Mouse (Mus musculus) heart, embryonic 15.5 days (tissue): ENCODE results near the gene Xkr7. TPM values are rescaled to one million over a fixed set of nuclear protein-coding genes. Genes with fewer than 3 reads are reported as not detected.

Experiments
- ATAC-seq: fragments of 200-750 bp; cut with Nextera tagmentation; replicated peaks from 2 replicates; pipeline ENCODE4 v1.8.0; 2017; ENCODE audit warnings: low read depth, moderate TSS enrichment; ENCODE audit not compliant: insufficient number of reproducible peaks, insufficient read depth, low FRiP score
- H3K27ac ChIP-seq: fragments of 300-500 bp; sonication (generic); 2 replicates; pipeline ENCODE4 v1.5.1; 2015; ENCODE audit warnings: mild to moderate bottlenecking, inconsistent platforms
- H3K27me3 ChIP-seq: fragments of 300-500 bp; sonication (generic); 2 replicates; pipeline ENCODE4 v1.6.1; 2015; ENCODE audit warnings: inconsistent platforms
- H3K36me3 ChIP-seq: fragments of 300-500 bp; sonication (generic); 2 replicates; pipeline ENCODE4 v1.6.1; 2015; ENCODE audit warnings: mild to moderate bottlenecking, inconsistent platforms
- H3K4me1 ChIP-seq: fragments of 300-500 bp; sonication (generic); replicated peaks from 2 replicates; pipeline ENCODE4 v1.6.1; 2015; ENCODE audit warnings: inconsistent platforms
- H3K4me2 ChIP-seq: fragments of 300-500 bp; sonication (generic); 2 replicates; pipeline ENCODE4 v1.6.1; 2015; ENCODE audit warnings: inconsistent platforms, mild to moderate bottlenecking, moderate library complexity
- H3K4me3 ChIP-seq: fragments of 300-500 bp; sonication (generic); 2 replicates; pipeline ENCODE4 v1.5.1; 2015; ENCODE audit warnings: mild to moderate bottlenecking, inconsistent platforms
- H3K9ac ChIP-seq: fragments of 300-500 bp; sonication (generic); 2 replicates; pipeline ENCODE4 v1.6.1; 2015; ENCODE audit warnings: mild to moderate bottlenecking, inconsistent platforms
- H3K9me3 ChIP-seq: fragments of 300-500 bp; sonication (generic); replicated peaks from 2 replicates; pipeline ENCODE4 v1.6.1; 2016; ENCODE audit warnings: inconsistent platforms
- WGBS: fragments of 180-500 bp; shearing (Covaris S2); methylation state at CpG from one replicate; pipeline ENCODE4 v1.1.7; 2015; ENCODE audit warnings: mixed read lengths; 5-methylcytosine and 5-hydroxymethylcytosine counted together
- polyA plus RNA-seq: library from polyadenylated mRNA; unstranded; fragments of >200 nt; fragmentation: Nextera tagmentation; extraction: Ambion mirVana; gene quantifications from 2 replicates; pipeline ENCODE4 v1.2.1, GENCODE M21; 2015

The Xkr7 gene
- polyA plus RNA-seq, 1 experiment from 2014 or later: not detected

GRCm38 (mm10) chr2:153033545-153034230 lies 2.0 kb downstream of the Xkr7 start:
- peaks cover 86% of the 10 kb centered on the region for H3K27me3 ChIP-seq
- ATAC-seq: no peak
- no peak overlapping the region for H3K4me3 ChIP-seq
- H3K27ac ChIP-seq: no peak overlapping the region
- no peaks in the 10 kb centered on the region for H3K36me3 ChIP-seq
- H3K4me2 ChIP-seq: no peak overlapping the region
- H3K4me1 ChIP-seq: peaks cover 7% of the 10 kb centered on the region
- H3K9me3 ChIP-seq: no peaks in the 10 kb centered on the region
- no peak overlapping the region for H3K9ac ChIP-seq
- WGBS: 60% methylated on average over 5 of the region's 5 CpGs

GRCm38 (mm10) chr2:153036690-153037089 lies 5.0 kb downstream of the Xkr7 start:
- H3K27me3 ChIP-seq: peaks cover 68% of the 10 kb centered on the region
- no peak overlapping the region for H3K4me3 ChIP-seq
- 10% methylated on average over 2 of the region's 2 CpGs for WGBS

DNA sequence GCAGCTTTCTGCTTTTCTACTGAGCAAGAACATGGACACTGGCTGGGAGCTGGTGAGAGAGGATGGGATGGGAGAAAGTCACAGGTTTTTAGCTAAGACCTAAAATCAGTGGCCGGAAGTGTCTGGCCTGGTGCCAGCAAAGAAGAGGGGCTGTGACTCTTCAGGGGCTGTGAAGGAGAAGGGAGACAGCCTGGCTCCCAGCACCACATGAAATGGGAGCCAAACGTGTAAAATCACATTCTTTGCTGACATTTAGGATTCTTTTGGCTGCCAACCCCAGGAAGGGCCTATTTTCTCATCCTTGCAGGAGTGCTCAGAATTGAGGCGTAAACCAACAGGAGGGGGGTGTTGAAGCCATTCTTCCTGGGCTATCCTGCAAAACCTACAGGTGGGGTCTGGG lies 12.2 kb downstream of the Xkr7 start:
- H3K4me3 ChIP-seq: no peak overlapping the region
- H3K9me3 ChIP-seq: no peaks in the 10 kb centered on the region
- peaks cover 26% of the 10 kb centered on the region for H3K27me3 ChIP-seq
- no peak overlapping the region for H3K9ac ChIP-seq
- H3K4me2 ChIP-seq: no peak overlapping the region
- no peak overlapping the region for H3K27ac ChIP-seq
- H3K4me1 ChIP-seq: no peaks in the 10 kb centered on the region
- ATAC-seq: no peak
- H3K36me3 ChIP-seq: no peaks in the 10 kb centered on the region
- 43% methylated on average over 3 of the region's 3 CpGs for WGBS

More at GRCm38 (mm10) chr2:153036690-153037089, 5.0 kb downstream of the Xkr7 start:
- no peaks in the 10 kb centered on the region for H3K36me3 ChIP-seq
- no peak for ATAC-seq
- H3K9me3 ChIP-seq: no peaks in the 10 kb centered on the region
- peaks cover 5% of the 10 kb centered on the region for H3K4me1 ChIP-seq
- no peak overlapping the region for H3K4me2 ChIP-seq
- no peak overlapping the region for H3K9ac ChIP-seq
- H3K27ac ChIP-seq: no peak overlapping the region

DNA sequence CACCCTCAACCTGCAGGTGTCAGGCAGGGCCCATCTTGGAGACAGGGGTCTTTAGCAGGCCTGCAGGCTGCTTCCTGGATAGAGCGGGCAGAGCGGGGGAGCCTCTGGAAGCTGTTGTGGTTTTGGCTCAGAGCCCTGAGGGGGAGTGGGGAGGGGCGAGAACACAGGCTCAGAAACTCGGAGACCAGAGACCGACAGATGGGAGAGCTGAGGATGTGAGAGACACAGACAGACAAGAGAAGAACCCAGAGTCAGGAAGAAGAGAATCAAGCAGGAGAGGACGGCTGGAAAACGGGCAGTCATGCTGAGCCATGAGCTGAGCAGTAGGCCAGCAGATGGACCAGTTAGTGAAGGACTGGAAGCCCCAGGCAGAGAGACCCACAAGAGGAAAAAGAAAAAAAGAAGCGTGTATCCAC lies 14.2 kb downstream of the Xkr7 start:
- Histone ChIP-seq H3K4me3 (no peak overlapping the region), H3K27me3 (peaks cover 25% of the 10 kb centered on the region), H3K9me3 (no peaks in the 10 kb centered on the region), H3K9ac (no peak overlapping the region), H3K4me1 (peaks cover 3% of the 10 kb centered on the region; the same call in 1 of the 2 replicates), H3K4me2 (no peak overlapping the region), H3K36me3 (no peaks in the 10 kb centered on the region), H3K27ac (no peak overlapping the region; the same call in 1 of the 2 replicates)
- ATAC-seq: no peak
- 19% methylated on average over 8 of the region's 8 CpGs for WGBS

DNA sequence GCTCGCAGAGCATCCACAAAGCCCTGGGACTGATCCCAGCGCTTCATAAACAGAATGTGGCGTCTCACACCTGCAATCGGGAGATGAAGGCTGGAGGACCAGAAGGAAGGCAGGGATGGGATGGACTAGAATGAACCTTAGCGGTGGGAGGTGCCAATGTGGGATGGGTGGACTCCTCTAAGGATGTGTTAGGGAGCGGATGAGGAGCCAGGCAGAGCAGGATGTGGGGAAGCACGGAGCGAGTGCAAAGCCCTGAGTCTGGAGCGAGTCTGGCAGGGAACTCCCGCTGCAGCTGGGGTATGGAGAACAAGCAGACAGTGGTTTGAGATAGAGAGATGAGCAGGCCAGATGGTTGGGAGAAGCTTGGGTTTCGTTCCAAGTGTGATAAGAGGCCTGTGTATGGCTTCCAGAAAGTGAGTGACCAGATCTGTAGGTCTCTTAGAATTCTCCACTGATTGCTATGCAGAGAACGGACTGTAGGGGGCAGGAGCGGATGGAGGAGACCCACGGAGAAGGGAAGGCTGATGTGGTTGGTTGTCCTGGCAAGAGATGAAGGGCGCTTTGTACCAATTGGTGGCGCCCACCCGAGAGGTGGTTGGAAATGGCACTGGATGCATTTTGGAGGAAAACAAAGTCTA lies 16.3 kb downstream of the Xkr7 start:
- Histone ChIP-seq H3K4me2 (no peak overlapping the region), H3K36me3 (no peaks in the 10 kb centered on the region), H3K27ac (no peak overlapping the region), H3K4me3 (no peak overlapping the region), H3K4me1 (peaks cover 3% of the 10 kb centered on the region; the same call in 1 of the 2 replicates), H3K27me3 (peaks cover 40% of the 10 kb centered on the region), H3K9me3 (no peaks in the 10 kb centered on the region), H3K9ac (no peak overlapping the region)
- 36% methylated on average over 17 of the region's 17 CpGs for WGBS
- no peak for ATAC-seq

DNA sequence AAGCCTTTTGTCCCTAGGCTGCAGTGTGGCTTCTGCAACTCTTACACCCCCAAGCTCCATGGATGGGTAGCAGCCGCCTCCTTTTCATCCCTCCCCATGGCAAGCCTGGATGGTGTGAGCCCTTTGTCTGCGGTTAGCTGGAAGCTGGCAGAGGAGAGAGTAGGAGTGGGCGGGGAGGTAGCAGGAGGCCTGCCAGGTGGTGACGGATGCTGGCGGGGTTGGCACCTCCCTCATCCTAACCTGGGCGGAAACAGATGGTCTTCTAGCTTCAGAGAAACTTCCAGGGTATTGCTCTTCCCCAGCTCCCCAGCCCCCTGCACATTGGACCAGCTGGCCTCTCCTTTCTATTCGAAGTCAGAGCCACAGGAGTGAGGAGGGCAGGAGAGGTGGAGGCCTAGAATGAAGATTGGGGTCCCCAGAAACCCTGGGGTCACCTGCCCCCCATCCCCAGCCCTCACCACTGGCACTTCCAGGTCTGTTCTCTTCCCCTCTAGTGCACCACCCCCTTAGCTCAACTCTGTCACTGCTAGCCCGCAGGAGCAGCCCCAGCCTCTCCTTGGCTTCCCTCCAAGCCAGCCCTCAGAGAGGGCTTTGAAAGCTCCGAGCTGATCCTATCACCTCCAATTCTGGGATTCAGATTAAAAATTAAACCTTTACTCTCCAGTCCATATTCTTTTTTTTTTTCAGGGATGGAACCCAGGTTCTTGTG lies 17.8 kb downstream of the Xkr7 start:
- 32% methylated on average over 9 of the region's 9 CpGs for WGBS
- Histone ChIP-seq H3K27ac (no peak overlapping the region), H3K4me1 (peaks cover 3% of the 10 kb centered on the region; the same call in 1 of the 2 replicates), H3K9ac (no peak overlapping the region), H3K4me3 (no peak overlapping the region), H3K36me3 (no peaks in the 10 kb centered on the region), H3K4me2 (no peak overlapping the region), H3K27me3 (peaks cover 48% of the 10 kb centered on the region), H3K9me3 (no peaks in the 10 kb centered on the region)
- no peak for ATAC-seq

DNA sequence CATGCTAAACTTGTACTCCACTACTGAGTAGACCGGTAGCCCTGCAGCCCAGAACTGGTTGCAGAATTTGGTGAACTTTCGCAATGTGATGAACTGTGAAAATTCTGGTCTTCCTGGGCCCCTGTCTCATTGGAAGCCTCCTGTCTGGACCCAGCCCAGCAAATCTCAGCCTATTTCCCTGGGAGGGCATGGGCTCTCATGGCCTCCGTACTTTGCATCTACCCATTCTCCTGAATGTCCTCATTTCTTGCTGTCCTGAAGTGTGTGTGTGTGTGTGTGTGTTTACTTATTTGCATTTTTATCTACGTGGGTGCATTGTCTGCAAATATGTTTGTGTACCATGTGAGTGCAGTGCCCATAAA lies 18.3 kb downstream of the Xkr7 start:
- WGBS: 75% methylated on average over 4 of the region's 4 CpGs
- H3K4me3 ChIP-seq: no peak overlapping the region
- H3K36me3 ChIP-seq: no peaks in the 10 kb centered on the region
- H3K9me3 ChIP-seq: no peaks in the 10 kb centered on the region
- no peak overlapping the region for H3K9ac ChIP-seq
- peaks cover 3% of the 10 kb centered on the region; the same call in 1 of the 2 replicates for H3K4me1 ChIP-seq
- H3K27me3 ChIP-seq: peaks cover 53% of the 10 kb centered on the region
- no peak overlapping the region for H3K4me2 ChIP-seq
- no peak overlapping the region for H3K27ac ChIP-seq
- ATAC-seq: no peak

- Histone ChIP-seq H3K4me1 (peaks cover 3% of the 10 kb centered on the region; the same call in 1 of the 2 replicates), H3K9me3 (no peaks in the 10 kb centered on the region), H3K4me3 (no peak overlapping the region), H3K27me3 (peaks cover 57% of the 10 kb centered on the region), H3K9ac (no peak overlapping the region), H3K4me2 (no peak overlapping the region), H3K27ac (no peak overlapping the region), H3K36me3 (no peaks in the 10 kb centered on the region)
- 74% methylated on average over 6 of the region's 6 CpGs for WGBS
- no peak for ATAC-seq
Observed at GRCm38 (mm10) chr2:153051095-153051494, 19.4 kb downstream of the Xkr7 start.

DNA sequence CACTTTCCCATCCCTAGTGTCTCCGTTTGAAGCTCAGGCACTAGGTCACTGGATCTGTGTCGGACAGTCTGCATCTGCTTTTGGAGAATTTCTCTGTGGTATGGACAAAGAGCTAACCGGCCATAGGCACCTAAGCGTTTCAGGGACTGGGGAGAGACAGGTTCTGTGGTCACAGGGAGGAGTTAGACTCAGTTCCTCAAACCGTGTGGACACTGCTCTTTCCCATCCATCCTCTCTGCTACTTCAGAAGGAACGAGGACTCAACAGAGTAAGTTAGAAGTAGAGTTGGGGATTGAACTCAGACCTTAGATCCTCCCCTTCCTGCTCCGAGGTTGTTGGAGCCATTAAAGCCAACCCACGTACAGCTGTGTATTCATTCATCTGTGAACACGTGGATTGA lies 19.9 kb downstream of the Xkr7 start:
- ATAC-seq: no peak
- Histone ChIP-seq H3K27ac (no peak overlapping the region), H3K4me2 (no peak overlapping the region), H3K9ac (no peak overlapping the region), H3K4me3 (no peak overlapping the region), H3K4me1 (peaks cover 3% of the 10 kb centered on the region; the same call in 1 of the 2 replicates), H3K36me3 (no peaks in the 10 kb centered on the region), H3K9me3 (no peaks in the 10 kb centered on the region), H3K27me3 (peaks cover 55% of the 10 kb centered on the region)
- WGBS: 69% methylated on average over 9 of the region's 9 CpGs

GRCm38 (mm10) chr2:153052700-153053351 lies 21.2 kb downstream of the Xkr7 start:
- H3K4me1 ChIP-seq: peaks cover 3% of the 10 kb centered on the region; the same call in 1 of the 2 replicates
- H3K4me2 ChIP-seq: no peak overlapping the region
- no peaks in the 10 kb centered on the region for H3K9me3 ChIP-seq
- ATAC-seq: no peak
- H3K36me3 ChIP-seq: no peaks in the 10 kb centered on the region
- no peak overlapping the region for H3K9ac ChIP-seq
- no peak overlapping the region for H3K4me3 ChIP-seq
- H3K27ac ChIP-seq: no peak overlapping the region
- WGBS: 7% methylated on average over 30 of the region's 30 CpGs
- H3K27me3 ChIP-seq: peaks cover 57% of the 10 kb centered on the region

- H3K4me1 ChIP-seq: peaks cover 3% of the 10 kb centered on the region; the same call in 1 of the 2 replicates
- H3K4me3 ChIP-seq: no peak overlapping the region
- no peak overlapping the region for H3K4me2 ChIP-seq
- 82% methylated on average over 8 of the region's 8 CpGs for WGBS
- no peaks in the 10 kb centered on the region for H3K36me3 ChIP-seq
- ATAC-seq: no peak
- no peak overlapping the region for H3K27ac ChIP-seq
- H3K9ac ChIP-seq: no peak overlapping the region
- peaks cover 62% of the 10 kb centered on the region for H3K27me3 ChIP-seq
- H3K9me3 ChIP-seq: no peaks in the 10 kb centered on the region
Observed at GRCm38 (mm10) chr2:153053896-153054295, 22.2 kb downstream of the Xkr7 start.
